Mouse (Mus musculus) ovary, adult 18-20 months (tissue): Measurements from ENCODE around the gene Fam189b.

Source experiments
- DNase-seq: peaks from one replicate; pipeline ENCODE4 v3.0.0; 2022; ENCODE audit warnings: low spot score, mixed read lengths

Fam189b gene

DNA sequence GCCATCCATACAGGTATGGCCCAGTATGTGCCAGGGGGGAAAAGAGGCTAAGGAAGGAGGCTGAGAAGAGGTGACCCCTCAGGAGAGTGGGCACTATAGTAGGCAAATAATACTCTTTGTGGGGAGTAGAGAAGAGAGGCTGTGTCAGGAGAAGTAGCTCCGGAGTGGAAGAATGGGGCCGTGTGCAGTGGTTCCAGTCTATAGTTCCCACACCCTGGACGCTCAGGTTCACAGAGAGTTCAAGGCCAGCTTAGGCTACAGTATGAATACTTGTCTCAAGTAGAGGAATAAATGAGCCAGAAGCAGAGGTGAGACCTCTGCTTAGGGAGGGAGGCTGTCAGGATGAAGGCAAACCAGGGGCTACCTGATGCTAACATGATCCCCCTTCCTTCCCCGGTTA, 46.3 kb downstream of the Fam189b start:
- no peak for DNase-seq

DNA sequence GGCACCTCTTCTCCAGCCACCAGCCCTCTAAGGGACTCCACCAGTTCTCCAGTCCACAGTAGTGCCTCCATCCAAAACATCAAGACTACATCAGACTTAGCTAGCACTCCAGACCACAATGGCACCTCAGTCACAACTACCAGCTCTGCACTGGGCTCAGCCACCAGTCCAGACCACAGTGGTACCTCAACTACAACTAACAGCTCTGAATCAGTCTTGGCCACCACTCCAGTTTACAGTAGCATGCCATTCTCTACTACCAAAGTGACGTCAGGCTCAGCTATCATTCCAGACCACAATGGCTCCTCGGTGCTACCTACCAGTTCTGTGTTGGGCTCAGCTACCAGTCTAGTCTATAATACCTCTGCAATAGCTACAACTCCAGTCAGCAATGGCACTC, 47.6 kb downstream of the Fam189b start:
- no peak for DNase-seq

DNA sequence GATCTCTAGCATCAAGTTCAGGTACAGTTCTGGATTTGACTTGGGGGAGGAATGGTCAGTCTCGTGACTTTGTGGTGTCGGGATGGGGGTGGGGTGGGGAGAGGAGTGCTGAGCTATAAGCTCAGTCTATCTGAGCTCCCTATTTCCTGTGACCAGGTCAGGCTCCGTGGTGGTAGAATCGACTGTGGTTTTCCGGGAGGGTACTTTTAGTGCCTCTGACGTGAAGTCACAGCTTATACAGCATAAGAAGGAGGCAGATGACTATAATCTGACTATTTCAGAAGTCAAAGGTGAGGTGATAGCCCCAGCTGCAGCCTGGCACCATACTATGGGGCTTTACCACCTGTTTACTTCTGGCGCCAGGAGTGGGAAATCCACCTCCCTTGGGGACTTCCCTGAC, 48.4 kb downstream of the Fam189b start:
- DNase-seq = no peak

DNA sequence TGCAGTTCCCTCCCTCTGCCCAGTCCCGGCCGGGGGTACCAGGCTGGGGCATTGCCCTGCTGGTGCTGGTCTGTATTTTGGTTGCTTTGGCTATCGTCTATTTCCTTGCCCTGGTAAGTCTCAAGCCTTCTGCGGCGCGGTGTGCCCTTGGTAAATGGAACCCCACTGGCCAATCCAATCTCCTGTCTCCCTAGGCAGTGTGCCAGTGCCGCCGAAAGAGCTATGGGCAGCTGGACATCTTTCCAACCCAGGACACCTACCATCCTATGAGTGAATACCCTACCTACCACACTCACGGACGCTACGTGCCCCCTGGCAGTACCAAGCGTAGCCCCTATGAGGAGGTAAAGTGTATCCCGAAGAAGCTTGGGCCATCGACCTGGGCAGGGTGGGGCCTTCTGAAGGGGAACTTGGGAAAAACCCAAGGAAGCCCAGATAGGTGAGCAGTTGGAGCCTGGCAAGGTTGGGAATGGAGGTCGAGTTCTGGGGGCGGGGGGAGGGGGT, 48.9 kb downstream of the Fam189b start:
- DNase-seq = no peak

DNA sequence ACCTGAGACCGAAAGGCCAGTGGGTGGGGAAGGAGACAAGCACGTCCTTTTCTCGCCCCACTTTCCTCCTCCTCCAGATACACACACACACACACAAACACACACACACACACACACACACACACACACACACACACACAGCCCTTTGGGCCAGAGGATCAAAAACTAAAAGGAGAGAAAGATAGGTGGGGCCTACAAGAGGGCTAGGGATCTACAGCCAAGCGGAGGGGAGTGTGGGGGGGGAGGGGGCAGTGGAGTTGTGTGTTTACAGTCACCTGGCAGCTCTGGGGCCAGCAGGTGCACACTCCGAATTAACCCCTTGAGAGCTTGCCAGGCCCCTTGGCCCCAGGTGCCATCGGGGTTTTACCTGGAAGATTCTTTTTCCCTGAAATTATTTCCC, 49.7 kb downstream of the Fam189b start:
- no peak for DNase-seq

DNA sequence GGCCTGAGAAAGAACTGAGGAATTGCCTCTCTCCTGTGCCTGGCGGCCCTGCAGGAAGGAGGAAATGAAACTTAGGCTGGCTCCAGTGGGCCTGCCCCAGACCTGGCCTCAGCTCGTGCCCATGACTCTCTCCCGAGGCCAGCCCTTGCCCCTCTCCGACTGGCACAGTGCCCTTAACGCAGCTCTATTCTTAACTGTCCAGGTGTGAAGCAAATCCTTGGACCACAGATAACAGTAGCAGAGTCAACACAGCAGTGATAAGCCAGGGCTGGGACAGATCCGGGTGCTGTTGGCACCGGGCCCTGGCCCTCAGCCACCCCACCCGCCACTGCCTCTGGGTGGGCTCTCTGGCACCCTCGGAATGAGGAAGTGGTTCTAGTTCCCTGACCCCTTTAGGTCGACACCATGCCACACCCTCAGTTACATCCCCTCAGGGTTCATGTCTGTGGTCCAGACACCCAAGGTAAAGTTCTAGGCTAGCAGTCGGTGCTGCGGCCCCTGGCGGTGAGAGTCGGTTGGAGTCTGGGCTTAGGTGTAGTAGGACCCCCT, 50.7 kb downstream of the Fam189b start:
- no peak for DNase-seq

DNA sequence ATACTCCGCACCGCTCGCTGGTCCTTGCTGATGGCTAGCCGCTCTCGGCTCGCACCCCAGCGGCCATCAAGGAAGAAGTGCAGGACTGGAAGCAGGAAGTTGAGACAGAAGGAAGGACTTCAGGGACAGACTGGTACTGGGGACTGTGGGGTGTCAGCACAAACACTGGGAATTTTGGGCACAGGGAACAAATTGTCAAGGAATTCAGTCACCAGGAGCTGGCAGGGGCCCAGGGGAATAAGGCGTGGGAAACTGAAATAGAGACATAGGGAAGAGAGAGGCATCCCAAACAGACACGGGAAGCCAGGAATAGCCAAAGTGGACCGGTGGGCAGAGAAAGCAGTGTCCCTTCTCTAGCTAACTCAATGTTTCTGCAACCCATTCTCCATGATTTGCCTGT, 53.6 kb downstream of the Fam189b start:
- no peak for DNase-seq

DNA sequence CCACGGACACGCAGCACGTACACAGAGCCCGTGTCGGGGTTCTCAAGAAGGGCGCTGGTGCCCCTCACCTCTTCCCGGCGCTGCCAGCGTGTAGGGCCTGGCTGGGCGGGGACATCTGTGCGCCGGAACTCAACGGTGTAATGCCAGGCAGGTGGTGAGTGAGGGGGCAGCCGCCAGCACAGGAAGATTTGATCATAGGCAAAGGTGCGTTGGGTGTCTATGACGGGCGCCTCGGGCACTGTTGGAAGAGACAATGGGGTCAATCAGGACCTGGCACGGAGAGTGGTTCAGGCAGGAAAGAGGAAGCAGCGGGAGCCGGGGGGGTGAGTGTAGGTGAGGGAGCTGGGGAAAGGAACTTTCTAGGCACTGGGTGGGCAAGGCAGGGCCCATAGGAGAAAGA, 54.7 kb downstream of the Fam189b start:
- DNase-seq = no peak

DNA sequence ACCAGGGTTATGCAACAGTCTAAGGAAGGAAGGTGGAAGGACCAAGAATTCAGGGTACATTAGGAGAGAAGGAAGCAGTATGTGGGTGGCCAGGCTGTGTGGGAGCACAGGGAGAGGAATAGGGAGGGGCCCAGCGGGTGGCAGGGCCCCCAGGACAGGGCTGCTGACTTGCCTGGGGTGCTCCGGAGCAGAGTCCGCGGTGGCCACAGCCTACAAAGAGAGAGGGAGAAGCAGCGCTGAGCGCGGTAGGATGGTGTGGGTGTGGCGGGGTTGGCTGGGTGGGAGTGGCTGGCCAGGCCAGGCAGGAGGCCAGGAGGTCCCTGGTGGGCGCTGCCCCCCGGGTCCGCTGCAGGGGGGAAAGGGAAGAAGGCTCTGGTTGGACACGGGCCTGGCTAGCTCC, 55.6 kb downstream of the Fam189b start:
- no peak for DNase-seq
